Mouse (Mus musculus) hindbrain, embryonic 12.5 days (tissue): ENCODE data around the gene Sept3. TPM values are rescaled to one million over a fixed set of nuclear protein-coding genes. Genes with fewer than 3 reads are reported as not detected.

Source experiments
- ATAC-seq: fragments of 200-750 bp; cut with Nextera tagmentation; 2 replicates; pipeline ENCODE4 v1.8.0; 2017; ENCODE audit warnings: moderate TSS enrichment; ENCODE audit not compliant: low FRiP score
- H3K27ac ChIP-seq: fragments of 300-500 bp; sonication (generic); 2 replicates; pipeline ENCODE4 v1.5.1; 2016; ENCODE audit warnings: mild to moderate bottlenecking
- H3K27me3 ChIP-seq: fragments of 300-500 bp; sonication (generic); 2 replicates; pipeline ENCODE4 v1.6.1; 2016; ENCODE audit warnings: mild to moderate bottlenecking
- H3K36me3 ChIP-seq: fragments of 300-500 bp; sonication (generic); 2 replicates; pipeline ENCODE4 v1.6.1; 2016; ENCODE audit warnings: mild to moderate bottlenecking
- H3K4me1 ChIP-seq: fragments of 300-500 bp; sonication (generic); 2 replicates; pipeline ENCODE4 v1.6.1; 2016
- H3K4me2 ChIP-seq: fragments of 300-500 bp; sonication (generic); replicated peaks from 2 replicates; pipeline ENCODE4 v1.6.1; 2016; ENCODE audit warnings: mild to moderate bottlenecking
- H3K4me3 ChIP-seq: fragments of 300-500 bp; sonication (generic); 2 replicates; pipeline ENCODE4 v1.5.1; 2016; ENCODE audit warnings: mild to moderate bottlenecking
- H3K9ac ChIP-seq: fragments of 300-500 bp; sonication (generic); 2 replicates; pipeline ENCODE4 v1.6.1; 2016; ENCODE audit warnings: mild to moderate bottlenecking, moderate library complexity
- H3K9me3 ChIP-seq: fragments of 300-500 bp; sonication (generic); replicated peaks from 2 replicates; pipeline ENCODE4 v1.6.1; 2016; ENCODE audit warnings: mild to moderate bottlenecking
- WGBS: fragments of 180-500 bp; shearing (Covaris S2); methylation state at CpG from one replicate; pipeline ENCODE4 v1.1.7; 2016; 5-methylcytosine and 5-hydroxymethylcytosine counted together
- polyA plus RNA-seq: library from polyadenylated mRNA; unstranded; fragments of >200 nt; fragmentation: Nextera tagmentation; extraction: Ambion mirVana; gene quantifications from 2 replicates; pipeline ENCODE4 v1.2.1, GENCODE M21; 2016

Sept3 gene
- polyA plus RNA-seq, 1 experiment from 2014 or later = 234 TPM

DNA sequence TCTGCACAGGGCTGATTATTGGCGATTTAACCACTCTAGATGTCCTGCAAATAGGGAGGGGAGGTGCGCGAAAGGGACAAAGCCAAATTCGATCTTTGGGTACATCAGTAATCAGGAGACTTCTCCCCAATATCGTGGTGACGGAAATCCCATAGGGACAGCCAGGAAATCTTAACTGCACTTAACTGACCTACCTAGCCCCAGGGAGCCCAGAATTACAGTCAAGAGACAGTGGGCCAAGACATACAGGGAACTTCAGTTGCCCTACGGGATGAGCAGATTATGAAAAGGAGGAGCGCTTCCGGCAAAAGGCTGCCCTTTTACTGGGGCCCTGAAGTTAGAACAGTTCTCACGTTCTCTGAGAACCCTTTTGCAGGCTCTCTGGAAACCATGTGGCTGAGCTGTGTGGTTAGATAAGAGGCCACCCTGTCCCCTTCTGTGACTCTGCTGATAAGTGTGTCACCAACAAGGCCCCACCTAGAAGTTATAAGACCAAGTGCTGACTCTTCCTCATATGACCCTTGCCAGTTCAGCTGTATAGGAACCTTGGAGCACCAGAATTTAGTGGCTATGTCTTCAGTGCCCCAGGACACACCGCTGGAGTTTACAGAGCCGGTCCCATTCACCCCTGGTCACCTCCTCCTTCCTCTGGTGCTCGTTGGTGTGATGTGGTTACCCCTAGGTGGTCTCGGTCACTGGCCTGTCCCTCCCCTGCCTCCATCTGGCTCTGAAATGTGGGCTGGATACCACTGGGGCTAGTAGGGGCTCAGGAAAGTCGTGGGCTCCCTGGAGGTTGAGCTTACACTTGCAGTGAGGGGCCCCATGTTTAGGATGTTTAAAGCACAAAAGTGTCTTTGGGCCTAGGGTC lies 67.2 kb downstream of the Sept3 start:
- Histone ChIP-seq H3K4me2 (peak overlapping the region; percentile 54), H3K9ac (no peak overlapping the region), H3K36me3 (no peaks in the 10 kb centered on the region), H3K4me1 (peaks cover 27% of the 10 kb centered on the region), H3K27me3 (peaks cover 23% of the 10 kb centered on the region), H3K4me3 (peak overlapping the region; percentile 34), H3K27ac (0 out of 2 replicates have a peak overlapping the region, but pooled peaks have one; percentile 13), H3K9me3 (no peaks in the 10 kb centered on the region)
- ATAC-seq = no peak
- WGBS = 69% methylated on average over 15 of the region's 15 CpGs

DNA sequence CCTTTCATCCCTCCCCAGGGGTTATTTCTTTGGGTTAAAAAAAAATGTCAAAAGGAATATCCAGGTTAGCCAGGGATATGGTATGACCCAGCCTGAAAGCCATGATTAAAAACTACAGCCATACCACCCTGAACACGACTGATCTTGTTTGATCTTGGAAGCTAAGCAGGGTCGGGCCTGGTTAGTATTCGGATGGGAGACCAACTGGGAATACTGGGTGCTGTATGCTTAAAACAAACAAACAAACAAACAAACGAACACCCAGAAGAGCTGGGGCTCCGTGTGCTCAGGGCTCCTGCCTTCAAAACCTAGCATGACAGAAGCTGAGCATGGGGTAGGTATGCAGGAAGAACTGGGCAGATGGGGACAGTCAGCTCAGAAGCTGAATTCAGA lies 67.8 kb downstream of the Sept3 start:
- 84% methylated on average over 5 of the region's 5 CpGs for WGBS
- Histone ChIP-seq H3K27ac (no peak overlapping the region), H3K36me3 (no peaks in the 10 kb centered on the region), H3K9ac (no peak overlapping the region), H3K4me1 (peaks cover 28% of the 10 kb centered on the region), H3K9me3 (no peaks in the 10 kb centered on the region), H3K27me3 (peaks cover 23% of the 10 kb centered on the region), H3K4me2 (no peak overlapping the region), H3K4me3 (no peak overlapping the region)
- no peak for ATAC-seq

DNA sequence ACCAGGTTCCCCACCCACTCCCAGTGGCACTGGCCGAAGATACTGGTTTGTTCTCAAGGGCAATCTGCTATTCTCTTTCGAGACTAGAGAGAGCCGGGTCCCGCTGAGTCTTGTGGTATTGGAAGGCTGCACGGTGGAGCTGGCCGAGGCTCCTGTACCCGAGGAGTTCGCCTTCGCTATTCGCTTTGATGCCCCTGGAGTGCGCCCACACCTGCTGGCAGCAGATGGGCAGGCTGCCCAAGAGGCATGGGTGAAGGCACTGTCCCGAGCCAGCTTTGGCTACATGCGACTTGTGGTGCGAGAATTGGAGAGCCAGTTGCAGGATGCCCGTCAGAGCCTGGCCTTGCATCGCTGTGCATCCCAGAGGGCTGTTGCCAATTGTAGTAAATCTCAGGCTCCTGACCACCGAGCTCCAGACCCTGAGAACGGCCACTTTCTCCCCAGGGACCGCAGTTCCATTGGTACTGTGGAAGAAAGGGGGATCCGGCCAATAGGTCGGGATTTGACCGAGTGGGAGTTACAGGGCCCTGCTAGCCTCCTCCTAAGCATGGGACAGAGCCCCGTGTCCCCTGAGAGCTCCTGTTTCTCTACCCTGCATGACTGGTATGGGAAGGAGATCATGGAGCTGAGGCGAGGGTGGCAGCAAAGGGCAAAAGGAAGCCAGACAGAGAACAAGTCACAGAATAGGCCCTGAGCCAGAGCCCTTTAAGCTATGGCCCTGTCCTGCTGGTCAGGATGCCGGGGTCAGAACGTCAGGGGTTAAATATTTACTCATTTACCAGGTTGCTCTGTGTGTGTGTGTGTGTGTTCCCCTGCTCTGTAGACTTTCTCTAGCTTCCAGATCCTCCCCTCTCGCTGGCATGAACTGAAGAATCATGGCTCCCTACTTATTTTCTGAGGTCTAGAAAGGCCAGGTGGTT lies 68.9 kb downstream of the Sept3 start:
- WGBS = 85% methylated on average over 27 of the region's 27 CpGs
- no peak for ATAC-seq
- H3K4me1 ChIP-seq = peaks cover 23% of the 10 kb centered on the region
- no peak overlapping the region for H3K27ac ChIP-seq
- H3K36me3 ChIP-seq = peaks cover 11% of the 10 kb centered on the region
- H3K4me3 ChIP-seq = no peak overlapping the region
- no peak overlapping the region for H3K9ac ChIP-seq
- no peaks in the 10 kb centered on the region for H3K9me3 ChIP-seq
- peaks cover 23% of the 10 kb centered on the region for H3K27me3 ChIP-seq
- H3K4me2 ChIP-seq = 0 out of 2 replicates have a peak overlapping the region, but pooled peaks have one; percentile 6

Other genes with a start within 250 kb of the Sept3 start
- gene Desi1, start 241.0 kb upstream of the Sept3 start, polyA plus RNA-seq = 41.4 and 42.3 TPM in 2 replicates
- 169 and 192 TPM in 2 replicates for gene Snu13, start 227.3 kb upstream of the Sept3 start, polyA plus RNA-seq
- gene 4930407I10Rik, start 215.7 kb upstream of the Sept3 start, polyA plus RNA-seq = not detected in 2 replicates
- gene Mei1, start 204.9 kb upstream of the Sept3 start, polyA plus RNA-seq = 0.14 TPM in 1 of 2 replicates, not detected in the other
- gene Ccdc134, start 147.0 kb upstream of the Sept3 start, polyA plus RNA-seq = 17.0 and 17.1 TPM in 2 replicates
- gene Srebf2, start 127.7 kb upstream of the Sept3 start, polyA plus RNA-seq = 230 and 244 TPM in 2 replicates
- 1.6 and 1.7 TPM in 2 replicates for gene Shisa8, start 62.1 kb upstream of the Sept3 start, polyA plus RNA-seq
- gene Tnfrsf13c, start 50.5 kb upstream of the Sept3 start, polyA plus RNA-seq = 0.18 and 0.34 TPM in 2 replicates
- gene Cenpm, start 30.1 kb upstream of the Sept3 start, polyA plus RNA-seq = 51.1 and 51.4 TPM in 2 replicates
- 1.3 and 1.6 TPM in 2 replicates for gene 1500009C09Rik, start 22.5 kb upstream of the Sept3 start, polyA plus RNA-seq
- not detected in 2 replicates for gene Wbp2nl, start 24.1 kb downstream of the Sept3 start, polyA plus RNA-seq
- 26.7 and 29.7 TPM in 2 replicates for gene Naga, start 64.0 kb downstream of the Sept3 start, polyA plus RNA-seq
- gene Pheta2, start 64.0 kb downstream of the Sept3 start, polyA plus RNA-seq = 5.3 and 6.2 TPM in 2 replicates
- gene Smdt1, start 64.1 kb downstream of the Sept3 start, polyA plus RNA-seq = 250 and 259 TPM in 2 replicates
- gene Ndufa6, start 79.4 kb downstream of the Sept3 start, polyA plus RNA-seq = 266 and 295 TPM in 2 replicates
- gene Cyp2d22, start 105.4 kb downstream of the Sept3 start, polyA plus RNA-seq = 4.0 and 4.8 TPM in 2 replicates
- gene Cyp2d11, start 119.1 kb downstream of the Sept3 start, polyA plus RNA-seq = not detected in 2 replicates
- gene Cyp2d10, start 132.3 kb downstream of the Sept3 start, polyA plus RNA-seq = not detected in 2 replicates
- not detected in 2 replicates for gene Cyp2d9, start 158.5 kb downstream of the Sept3 start, polyA plus RNA-seq